Mouse (Mus musculus) liver, embryonic 11.5 days (tissue): ENCODE data around the gene Dyx1c1. TPM values are rescaled to one million over a fixed set of nuclear protein-coding genes. Genes with fewer than 3 reads are reported as not detected.

Experiments
- ATAC-seq: fragments of 200-750 bp; cut with Nextera tagmentation; replicated peaks from 2 replicates; pipeline ENCODE4 v1.8.0; 2017; ENCODE audit warnings: moderate number of reproducible peaks, mild to moderate bottlenecking, moderate TSS enrichment, moderate library complexity; ENCODE audit not compliant: low FRiP score
- DNase-seq: peaks from one replicate; pipeline ENCODE4 v3.0.0-alpha.2; 2017; ENCODE audit warnings: low spot score
- H3K27ac ChIP-seq: fragments of 300-500 bp; sonication (generic); 2 replicates; pipeline ENCODE4 v1.5.1; 2014; ENCODE audit warnings: mild to moderate bottlenecking, low read depth, low read length, control low read depth
- H3K27me3 ChIP-seq: fragments of 300-500 bp; sonication (generic); replicated peaks from 2 replicates; pipeline ENCODE4 v1.6.1; 2014; ENCODE audit warnings: low read length, mixed read lengths; ENCODE audit not compliant: control insufficient read depth, insufficient read depth
- H3K36me3 ChIP-seq: fragments of 300-500 bp; sonication (generic); 2 replicates; pipeline ENCODE4 v1.6.1; 2014; ENCODE audit warnings: mild to moderate bottlenecking, low read length, moderate library complexity, mixed read lengths; ENCODE audit not compliant: control insufficient read depth, insufficient read depth
- H3K4me1 ChIP-seq: fragments of 300-500 bp; sonication (generic); replicated peaks from 2 replicates; pipeline ENCODE4 v1.6.1; 2014; ENCODE audit warnings: low read length, mixed read lengths; ENCODE audit not compliant: control insufficient read depth, insufficient read depth
- H3K4me2 ChIP-seq: fragments of 300-500 bp; sonication (generic); 2 replicates; pipeline ENCODE4 v1.6.1; 2014; ENCODE audit warnings: mild to moderate bottlenecking, control low read depth, moderate library complexity
- H3K4me3 ChIP-seq: fragments of 300-500 bp; sonication (generic); 2 replicates; pipeline ENCODE4 v1.5.1; 2014; ENCODE audit warnings: low read depth, low read length, control low read depth
- H3K9ac ChIP-seq: fragments of 300-500 bp; sonication (generic); 2 replicates; pipeline ENCODE4 v1.6.1; 2014; ENCODE audit warnings: low read depth, low read length, control low read depth
- H3K9me3 ChIP-seq: fragments of 300-500 bp; sonication (generic); 2 replicates; pipeline ENCODE4 v1.6.1; 2016; ENCODE audit warnings: low read length, inconsistent platforms, mixed read lengths; ENCODE audit not compliant: control insufficient read depth
- WGBS: fragments of 180-500 bp; shearing (Covaris S2); extraction: QIAGEN DNeasy Blood & Tissue Kit; methylation state at CpG from one replicate; pipeline ENCODE4 v1.1.7; 2014; 5-methylcytosine and 5-hydroxymethylcytosine counted together
- microRNA-seq: library from miRNA; unstranded; fragments of <30 nt; microRNA quantifications from one replicate; pipeline ENCODE4, GENCODE M21; 2017; ENCODE audit warnings: borderline number of aligned reads
- polyA plus RNA-seq: library from polyadenylated mRNA; unstranded; fragments of >200 nt; fragmentation: Nextera tagmentation; extraction: Ambion mirVana; gene quantifications from 2 replicates; pipeline ENCODE4 v1.2.1, GENCODE M21; 2014

Gene Dyx1c1
- polyA plus RNA-seq, 1 experiment from 2014 or later, result 0.70 TPM

DNA sequence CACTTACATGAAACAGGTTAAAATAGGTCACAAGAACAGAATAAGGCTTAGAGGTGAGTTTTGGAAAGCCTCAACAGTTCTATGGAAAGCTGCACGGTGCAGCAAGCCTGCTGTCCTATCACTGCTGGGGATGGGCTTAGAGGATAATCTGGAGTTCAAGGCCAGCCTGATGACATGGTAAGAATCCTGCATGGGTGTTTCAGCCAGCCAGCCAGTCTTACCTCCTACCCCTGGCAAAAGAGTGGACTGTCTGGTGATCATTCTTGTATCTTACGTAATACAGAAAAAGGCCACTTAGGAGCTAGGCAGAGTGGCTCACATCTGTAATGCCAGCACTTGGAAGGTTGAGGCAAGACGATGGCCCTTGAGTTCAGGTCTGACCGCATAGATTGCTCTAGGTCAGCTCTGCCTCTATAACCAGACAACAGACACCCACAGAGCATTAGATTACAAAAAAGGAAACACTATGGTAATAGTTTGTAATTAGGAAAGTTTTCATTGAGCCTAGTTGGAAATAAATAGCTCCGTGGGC is 62.0 kb downstream of the Dyx1c1 start:
- Histone ChIP-seq H3K4me2 (no peak overlapping the region), H3K4me1 (no peaks in the 10 kb centered on the region), H3K4me3 (no peak overlapping the region), H3K36me3 (peaks cover 17% of the 10 kb centered on the region), H3K27me3 (no peaks in the 10 kb centered on the region), H3K27ac (no peak overlapping the region), H3K9me3 (no peaks in the 10 kb centered on the region), H3K9ac (no peak overlapping the region)
- ATAC-seq, result no peak
- DNase-seq, result no peak
- 89% methylated on average over 5 of the region's 5 CpGs for WGBS

Small RNA genes within 50 kb of the gene (microRNA-seq; reads per million reads assigned to microRNA genes)
- gene Gm27353, result not detected

Other genes with a start within 250 kb of the Dyx1c1 start
- 1.7 TPM in 2 replicates for gene Prtg, start 151.9 kb upstream of the Dyx1c1 start, polyA plus RNA-seq
- 1.7 and 1.8 TPM in 2 replicates for gene Pygo1, start 33.1 kb upstream of the Dyx1c1 start, polyA plus RNA-seq
- gene Gm44503, start 67 bp downstream of the Dyx1c1 start, polyA plus RNA-seq, result not detected in 2 replicates
- 6.9 and 7.3 TPM in 2 replicates for gene Ccpg1os, start 26.6 kb downstream of the Dyx1c1 start, polyA plus RNA-seq
- 14.8 and 18.9 TPM in 2 replicates for gene Ccpg1, start 26.6 kb downstream of the Dyx1c1 start, polyA plus RNA-seq
- gene Pigb, start 81.6 kb downstream of the Dyx1c1 start, polyA plus RNA-seq, result 17.1 and 21.0 TPM in 2 replicates
- gene Rab27a, start 86.1 kb downstream of the Dyx1c1 start, polyA plus RNA-seq, result 3.0 and 3.5 TPM in 2 replicates
- gene Khdc3, start 143.1 kb downstream of the Dyx1c1 start, polyA plus RNA-seq, result not detected in 2 replicates
- not detected in 2 replicates for gene Gm20509, start 143.7 kb downstream of the Dyx1c1 start, polyA plus RNA-seq
- 156 and 157 TPM in 2 replicates for gene Rsl24d1, start 154.6 kb downstream of the Dyx1c1 start, polyA plus RNA-seq